Mouse (Mus musculus) liver, embryonic 14.5 days (tissue): ENCODE measurements around the gene Pan3.

ENCODE experiments used
- CTCF ChIP-seq: IDR thresholded peaks from 2 replicates; pipeline ENCODE4 v1.5.1; 2016; ENCODE audit warnings: antibody characterized with exemption, low read depth, control low read depth
- EP300 ChIP-seq: IDR thresholded peaks from 2 replicates; pipeline ENCODE4 v1.6.1; 2016; ENCODE audit warnings: antibody characterized with exemption, low read depth

GRCm38 (mm10) chr5:147473856-147474255 is 43.9 kb downstream of the Pan3 start:
- no peak for TF ChIP-seq CTCF
- no peak for TF ChIP-seq EP300
